Mouse (Mus musculus) kidney, postnatal 0 days (tissue): ENCODE measurements around the gene 1810055G02Rik. TPM values are rescaled to one million over a fixed set of nuclear protein-coding genes. Genes with fewer than 3 reads are reported as not detected.
A peak's percentile ranks its signal among the peaks of the same experiment; 100 is the strongest.

Source experiments
- ATAC-seq: fragments of 200-750 bp; cut with Nextera tagmentation; replicated peaks from 2 replicates; pipeline ENCODE4 v1.8.0; 2017; ENCODE audit warnings: low read depth, moderate number of reproducible peaks, moderate TSS enrichment, moderate library complexity; ENCODE audit not compliant: low FRiP score
- DNase-seq: peaks from one replicate; pipeline ENCODE4 v3.0.0-alpha.2; 2016; ENCODE audit warnings: low spot score
- H3K27ac ChIP-seq: fragments of 300-500 bp; sonication (generic); 2 replicates; pipeline ENCODE4 v1.5.1; 2014; ENCODE audit warnings: mild to moderate bottlenecking
- H3K27me3 ChIP-seq: fragments of 300-500 bp; sonication (generic); 2 replicates; pipeline ENCODE4 v1.6.1; 2014; ENCODE audit warnings: low read length, mixed read lengths; ENCODE audit not compliant: insufficient read depth
- H3K36me3 ChIP-seq: fragments of 300-500 bp; sonication (generic); 2 replicates; pipeline ENCODE4 v1.6.1; 2014; ENCODE audit warnings: low read length, mixed read lengths; ENCODE audit not compliant: insufficient read depth
- H3K4me1 ChIP-seq: fragments of 300-500 bp; sonication (generic); replicated peaks from 2 replicates; pipeline ENCODE4 v1.6.1; 2014; ENCODE audit warnings: antibody characterized with exemption, low read length, mixed read lengths; ENCODE audit not compliant: insufficient read depth
- H3K4me2 ChIP-seq: fragments of 300-500 bp; sonication (generic); 2 replicates; pipeline ENCODE4 v1.6.1; 2014; ENCODE audit warnings: mild to moderate bottlenecking, low read length, moderate library complexity, mixed read lengths
- H3K4me3 ChIP-seq: fragments of 300-500 bp; sonication (generic); replicated peaks from 2 replicates; pipeline ENCODE4 v1.5.1; 2014; ENCODE audit warnings: low read depth, low read length
- H3K9ac ChIP-seq: fragments of 300-500 bp; sonication (generic); 2 replicates; pipeline ENCODE4 v1.6.1; 2014; ENCODE audit warnings: low read depth, low read length
- H3K9me3 ChIP-seq: fragments of 300-500 bp; sonication (generic); replicated peaks from 2 replicates; pipeline ENCODE4 v1.6.1; 2016; ENCODE audit warnings: low read length, inconsistent platforms, mixed read lengths
- CTCF ChIP-seq: IDR thresholded peaks from 2 replicates; pipeline ENCODE4 v1.5.1; 2016; ENCODE audit warnings: antibody characterized with exemption, low read depth, mild to moderate bottlenecking, moderate library complexity
- WGBS: fragments of 180-500 bp; shearing (Covaris S2); extraction: QIAGEN DNeasy Blood & Tissue Kit; methylation state at CpG from one replicate; pipeline ENCODE4 v1.1.7; 2014; 5-methylcytosine and 5-hydroxymethylcytosine counted together
- polyA plus RNA-seq: library from polyadenylated mRNA; unstranded; fragments of >200 nt; fragmentation: Nextera tagmentation; extraction: Ambion mirVana; gene quantifications from 2 replicates; pipeline ENCODE4 v1.2.1, GENCODE M21; 2015

Gene 1810055G02Rik
- polyA plus RNA-seq, 1 experiment from 2014 or later, result 27.3 TPM

GRCm38 (mm10) chr19:3714381-3714780, 6.3 kb downstream of the 1810055G02Rik start:
- no peak for ATAC-seq
- no peak for TF ChIP-seq CTCF
- Histone ChIP-seq H3K27ac (no peak overlapping the region), H3K9me3 (no peaks in the 10 kb centered on the region), H3K4me1 (peaks cover 4% of the 10 kb centered on the region; the same call in 1 of the 2 replicates), H3K9ac (no peak overlapping the region), H3K4me3 (no peak overlapping the region), H3K36me3 (peaks cover 10% of the 10 kb centered on the region), H3K27me3 (no peaks in the 10 kb centered on the region), H3K4me2 (no peak overlapping the region)
- WGBS, result 95% methylated on average over 6 of the region's 6 CpGs
- no peak for DNase-seq

- H3K27ac ChIP-seq, result peak overlapping the region; percentile 60; the same call in 1 of the 2 replicates
- H3K36me3 ChIP-seq, result peaks cover 10% of the 10 kb centered on the region
- H3K4me2 ChIP-seq, result peak overlapping the region; percentile 88
- WGBS, result 35% methylated on average over 19 of the region's 19 CpGs
- H3K4me1 ChIP-seq, result peaks cover 4% of the 10 kb centered on the region; the same call in 1 of the 2 replicates
- H3K9ac ChIP-seq, result peak overlapping the region; percentile 50
- TF ChIP-seq CTCF, result peak; percentile 68; the same call in 1 of the 2 replicates
- H3K9me3 ChIP-seq, result no peaks in the 10 kb centered on the region
- H3K27me3 ChIP-seq, result no peaks in the 10 kb centered on the region
- ATAC-seq, result peak; percentile 81
- DNase-seq, result peak; percentile 84
- peak overlapping the region; percentile 34 for H3K4me3 ChIP-seq
These were observed 10.6 kb downstream of the 1810055G02Rik start for GRCm38 (mm10) chr19:3718481-3719361.

GRCm38 (mm10) chr19:3719362-3719891, 11.3 kb downstream of the 1810055G02Rik start:
- DNase-seq, result peak; percentile 68
- peak; percentile 63 for TF ChIP-seq CTCF

GRCm38 (mm10) chr19:3723170-3723569, 15.1 kb downstream of the 1810055G02Rik start:
- H3K27me3 ChIP-seq, result no peaks in the 10 kb centered on the region
- H3K9me3 ChIP-seq, result no peaks in the 10 kb centered on the region
- ATAC-seq (no peak), DNase-seq (no peak)
- WGBS, result 95% methylated on average over 9 of the region's 9 CpGs
- H3K4me1 ChIP-seq, result peaks cover 4% of the 10 kb centered on the region; the same call in 1 of the 2 replicates
- H3K27ac ChIP-seq, result no peak overlapping the region
- no peak overlapping the region for H3K9ac ChIP-seq
- H3K4me3 ChIP-seq, result no peak overlapping the region
- no peak overlapping the region for H3K4me2 ChIP-seq
- TF ChIP-seq CTCF, result no peak
- no peaks in the 10 kb centered on the region for H3K36me3 ChIP-seq

More at GRCm38 (mm10) chr19:3719362-3719891, 11.3 kb downstream of the 1810055G02Rik start:
- peaks cover 4% of the 10 kb centered on the region; the same call in 1 of the 2 replicates for H3K4me1 ChIP-seq
- H3K4me2 ChIP-seq, result peak overlapping the region; percentile 88
- no peaks in the 10 kb centered on the region for H3K9me3 ChIP-seq
- peak overlapping the region; percentile 34 for H3K4me3 ChIP-seq
- H3K36me3 ChIP-seq, result peaks cover 10% of the 10 kb centered on the region
- peak overlapping the region; percentile 60; the same call in 1 of the 2 replicates for H3K27ac ChIP-seq
- 2% methylated on average over 27 of the region's 27 CpGs for WGBS
- H3K9ac ChIP-seq, result peak overlapping the region; percentile 50
- H3K27me3 ChIP-seq, result no peaks in the 10 kb centered on the region
- ATAC-seq, result peak; percentile 90

- Histone ChIP-seq H3K9me3 (no peaks in the 10 kb centered on the region), H3K4me2 (no peak overlapping the region), H3K36me3 (no peaks in the 10 kb centered on the region), H3K27ac (no peak overlapping the region), H3K9ac (no peak overlapping the region), H3K4me1 (peaks cover under 1% of the 10 kb centered on the region; the same call in 1 of the 2 replicates), H3K27me3 (no peaks in the 10 kb centered on the region), H3K4me3 (no peak overlapping the region)
- WGBS, result 76% methylated on average over 4 of the region's 4 CpGs
- TF ChIP-seq CTCF, result peak; percentile 63
- ATAC-seq, result no peak
- DNase-seq, result peak; percentile 10
These were observed 15.8 kb downstream of the 1810055G02Rik start for GRCm38 (mm10) chr19:3723904-3724303.

- H3K9ac ChIP-seq, result no peak overlapping the region
These were observed 16.7 kb downstream of the 1810055G02Rik start for GRCm38 (mm10) chr19:3724779-3725178.

More at GRCm38 (mm10) chr19:3724779-3725178, 16.7 kb downstream of the 1810055G02Rik start:
- Histone ChIP-seq H3K4me3 (no peak overlapping the region), H3K27ac (no peak overlapping the region), H3K9me3 (no peaks in the 10 kb centered on the region), H3K4me1 (no peaks in the 10 kb centered on the region), H3K27me3 (no peaks in the 10 kb centered on the region), H3K36me3 (no peaks in the 10 kb centered on the region), H3K4me2 (no peak overlapping the region)
- peak; percentile 86 for TF ChIP-seq CTCF
- ATAC-seq (no peak), DNase-seq (peak; percentile 79)
- 24% methylated on average over 1 of the region's 1 CpGs for WGBS
